Mouse (Mus musculus) hindbrain, embryonic 11.5 days (tissue): ENCODE measurements around the gene Ugcg. TPM values are rescaled to one million over a fixed set of nuclear protein-coding genes. Genes with fewer than 3 reads are reported as not detected.

Experiments used
- ATAC-seq: fragments of 200-750 bp; cut with Nextera tagmentation; 2 replicates; pipeline ENCODE4 v1.8.0; 2017; ENCODE audit warnings: mild to moderate bottlenecking, moderate TSS enrichment, moderate library complexity; ENCODE audit not compliant: low FRiP score
- DNase-seq: peaks from one replicate; pipeline ENCODE4 v3.0.0-alpha.2; 2015; ENCODE audit warnings: low spot score
- H3K27ac ChIP-seq: fragments of 300-500 bp; sonication (generic); 2 replicates; pipeline ENCODE4 v1.5.1; 2014; ENCODE audit warnings: mild to moderate bottlenecking, low read depth, low read length
- H3K27me3 ChIP-seq: fragments of 300-500 bp; sonication (generic); 2 replicates; pipeline ENCODE4 v1.6.1; 2014; ENCODE audit warnings: mild to moderate bottlenecking, low read length, moderate library complexity, mixed read lengths; ENCODE audit not compliant: control insufficient read depth, insufficient read depth
- H3K36me3 ChIP-seq: fragments of 300-500 bp; sonication (generic); 2 replicates; pipeline ENCODE4 v1.6.1; 2014; ENCODE audit warnings: mild to moderate bottlenecking, low read length, moderate library complexity, mixed read lengths; ENCODE audit not compliant: control insufficient read depth, insufficient read depth
- H3K4me1 ChIP-seq: fragments of 300-500 bp; sonication (generic); replicated peaks from 2 replicates; pipeline ENCODE4 v1.6.1; 2014; ENCODE audit warnings: low read length, mixed read lengths; ENCODE audit not compliant: control insufficient read depth, insufficient read depth
- H3K4me2 ChIP-seq: fragments of 300-500 bp; sonication (generic); replicated peaks from 2 replicates; pipeline ENCODE4 v1.6.1; 2014; ENCODE audit warnings: mild to moderate bottlenecking, low read depth, low read length
- H3K4me3 ChIP-seq: fragments of 300-500 bp; sonication (generic); 2 replicates; pipeline ENCODE4 v1.5.1; 2014; ENCODE audit warnings: low read depth, low read length
- H3K9ac ChIP-seq: fragments of 300-500 bp; sonication (generic); 2 replicates; pipeline ENCODE4 v1.6.1; 2014; ENCODE audit warnings: low read depth, low read length
- H3K9me3 ChIP-seq: fragments of 300-500 bp; sonication (generic); 2 replicates; pipeline ENCODE4 v1.6.1; 2016; ENCODE audit warnings: low read length; ENCODE audit not compliant: control insufficient read depth
- WGBS: fragments of 180-500 bp; shearing (Covaris S2); extraction: QIAGEN DNeasy Blood & Tissue Kit; methylation state at CpG from one replicate; pipeline ENCODE4 v1.1.7; 2014; 5-methylcytosine and 5-hydroxymethylcytosine counted together
- polyA plus RNA-seq: library from polyadenylated mRNA; unstranded; fragments of >200 nt; fragmentation: Nextera tagmentation; extraction: Ambion mirVana; gene quantifications from 2 replicates; pipeline ENCODE4 v1.2.1, GENCODE M21; 2014

The Ugcg gene
- polyA plus RNA-seq, 1 experiment from 2014 or later, result 19.7 TPM

GRCm38 (mm10) chr4:59196346-59197077 is 7.5 kb downstream of the Ugcg start:
- WGBS, result 49% methylated on average over 12 of the region's 12 CpGs
- ATAC-seq, result no peak
- no peak overlapping the region for H3K4me2 ChIP-seq

GRCm38 (mm10) chr4:59197078-59197424 is 8.0 kb downstream of the Ugcg start:
- H3K27me3 ChIP-seq, result no peaks in the 10 kb centered on the region
- ATAC-seq, result no peak

More at GRCm38 (mm10) chr4:59196346-59197077, 7.5 kb downstream of the Ugcg start:
- Histone ChIP-seq H3K4me3 (no peak overlapping the region), H3K27me3 (no peaks in the 10 kb centered on the region), H3K9me3 (no peaks in the 10 kb centered on the region), H3K9ac (no peak overlapping the region), H3K27ac (no peak overlapping the region), H3K36me3 (no peaks in the 10 kb centered on the region), H3K4me1 (no peaks in the 10 kb centered on the region; the same call in 1 of the 2 replicates)
- DNase-seq, result no peak

GRCm38 (mm10) chr4:59197462-59197861 is 8.4 kb downstream of the Ugcg start:
- Histone ChIP-seq H3K27me3 (no peaks in the 10 kb centered on the region), H3K27ac (no peak overlapping the region), H3K9me3 (no peaks in the 10 kb centered on the region), H3K4me2 (no peak overlapping the region), H3K36me3 (no peaks in the 10 kb centered on the region), H3K4me1 (no peaks in the 10 kb centered on the region; the same call in 1 of the 2 replicates), H3K9ac (no peak overlapping the region), H3K4me3 (no peak overlapping the region)
- ATAC-seq, result no peak
- no peak for DNase-seq
- WGBS, result 84% methylated on average over 3 of the region's 3 CpGs

More at GRCm38 (mm10) chr4:59197078-59197424, 8.0 kb downstream of the Ugcg start:
- Histone ChIP-seq H3K36me3 (no peaks in the 10 kb centered on the region), H3K9me3 (no peaks in the 10 kb centered on the region), H3K4me2 (no peak overlapping the region), H3K4me1 (no peaks in the 10 kb centered on the region; the same call in 1 of the 2 replicates), H3K4me3 (no peak overlapping the region), H3K9ac (no peak overlapping the region), H3K27ac (no peak overlapping the region)
- WGBS, result 55% methylated on average over 6 of the region's 6 CpGs
- DNase-seq, result no peak

- H3K9me3 ChIP-seq, result no peaks in the 10 kb centered on the region
- no peak overlapping the region for H3K4me2 ChIP-seq
- WGBS, result 51% methylated on average over 8 of the region's 8 CpGs
- no peak overlapping the region for H3K9ac ChIP-seq
- 0 out of 2 replicates have a peak, but pooled peaks have one; percentile 30 for ATAC-seq
- no peak for DNase-seq
- H3K36me3 ChIP-seq, result no peaks in the 10 kb centered on the region
- H3K4me1 ChIP-seq, result no peaks in the 10 kb centered on the region; the same call in 1 of the 2 replicates
- no peak overlapping the region for H3K4me3 ChIP-seq
- no peaks in the 10 kb centered on the region for H3K27me3 ChIP-seq
- no peak overlapping the region for H3K27ac ChIP-seq
These were observed 10.3 kb downstream of the Ugcg start for GRCm38 (mm10) chr4:59199341-59199740.

GRCm38 (mm10) chr4:59199805-59200204 is 10.7 kb downstream of the Ugcg start:
- no peak overlapping the region for H3K4me2 ChIP-seq
- no peaks in the 10 kb centered on the region for H3K36me3 ChIP-seq
- ATAC-seq (no peak), DNase-seq (no peak)
- 65% methylated on average over 8 of the region's 8 CpGs for WGBS
- H3K4me1 ChIP-seq, result no peaks in the 10 kb centered on the region; the same call in 1 of the 2 replicates
- H3K4me3 ChIP-seq, result no peak overlapping the region
- H3K27me3 ChIP-seq, result no peaks in the 10 kb centered on the region
- no peaks in the 10 kb centered on the region for H3K9me3 ChIP-seq
- no peak overlapping the region for H3K9ac ChIP-seq
- H3K27ac ChIP-seq, result no peak overlapping the region

GRCm38 (mm10) chr4:59200636-59201035 is 11.6 kb downstream of the Ugcg start:
- DNase-seq (no peak), ATAC-seq (no peak)
- H3K36me3 ChIP-seq, result no peaks in the 10 kb centered on the region
- H3K9me3 ChIP-seq, result no peaks in the 10 kb centered on the region
- H3K27ac ChIP-seq, result no peak overlapping the region
- H3K4me1 ChIP-seq, result no peaks in the 10 kb centered on the region; the same call in 1 of the 2 replicates
- no peaks in the 10 kb centered on the region for H3K27me3 ChIP-seq
- H3K9ac ChIP-seq, result no peak overlapping the region
- H3K4me2 ChIP-seq, result no peak overlapping the region
- 85% methylated on average over 3 of the region's 3 CpGs for WGBS
- H3K4me3 ChIP-seq, result no peak overlapping the region

- H3K27me3 ChIP-seq, result no peaks in the 10 kb centered on the region
- H3K9me3 ChIP-seq, result no peaks in the 10 kb centered on the region
- H3K9ac ChIP-seq, result no peak overlapping the region
- no peak overlapping the region for H3K4me3 ChIP-seq
- ATAC-seq, result no peak
- no peaks in the 10 kb centered on the region for H3K36me3 ChIP-seq
- no peak overlapping the region for H3K4me2 ChIP-seq
- no peak for DNase-seq
- WGBS, result 82% methylated on average over 4 of the region's 4 CpGs
- H3K4me1 ChIP-seq, result no peaks in the 10 kb centered on the region
- H3K27ac ChIP-seq, result no peak overlapping the region
These were observed 15.6 kb downstream of the Ugcg start for GRCm38 (mm10) chr4:59204616-59205015.

- no peak for ATAC-seq
- H3K27me3 ChIP-seq, result no peaks in the 10 kb centered on the region
- H3K4me3 ChIP-seq, result no peak overlapping the region
- no peaks in the 10 kb centered on the region for H3K4me1 ChIP-seq
- no peaks in the 10 kb centered on the region for H3K9me3 ChIP-seq
- H3K4me2 ChIP-seq, result no peak overlapping the region
- DNase-seq, result no peak
- 58% methylated on average over 2 of the region's 2 CpGs for WGBS
- H3K27ac ChIP-seq, result no peak overlapping the region
- H3K9ac ChIP-seq, result no peak overlapping the region
- no peaks in the 10 kb centered on the region for H3K36me3 ChIP-seq
These were observed 16.8 kb downstream of the Ugcg start for GRCm38 (mm10) chr4:59205758-59206340.

- no peaks in the 10 kb centered on the region for H3K27me3 ChIP-seq
- ATAC-seq, result no peak
- no peak overlapping the region for H3K4me2 ChIP-seq
- no peak overlapping the region for H3K4me3 ChIP-seq
- no peak overlapping the region for H3K27ac ChIP-seq
- H3K36me3 ChIP-seq, result no peaks in the 10 kb centered on the region
- no peak overlapping the region for H3K9ac ChIP-seq
- DNase-seq, result no peak
- WGBS, result 81% methylated on average over 4 of the region's 4 CpGs
- no peaks in the 10 kb centered on the region for H3K9me3 ChIP-seq
- no peaks in the 10 kb centered on the region for H3K4me1 ChIP-seq
These were observed 17.5 kb downstream of the Ugcg start for GRCm38 (mm10) chr4:59206600-59206999.
